Mouse (Mus musculus): ENCODE results near the gene Scrn2. TPM values are rescaled to one million over a fixed set of nuclear protein-coding genes. Genes with fewer than 3 reads are reported as not detected.

Gene Scrn2
- polyA plus RNA-seq (2014; fragmentation: Nextera tagmentation; extraction: Ambion mirVana) = 12.9 and 14.4 TPM in 2 replicates

DNA sequence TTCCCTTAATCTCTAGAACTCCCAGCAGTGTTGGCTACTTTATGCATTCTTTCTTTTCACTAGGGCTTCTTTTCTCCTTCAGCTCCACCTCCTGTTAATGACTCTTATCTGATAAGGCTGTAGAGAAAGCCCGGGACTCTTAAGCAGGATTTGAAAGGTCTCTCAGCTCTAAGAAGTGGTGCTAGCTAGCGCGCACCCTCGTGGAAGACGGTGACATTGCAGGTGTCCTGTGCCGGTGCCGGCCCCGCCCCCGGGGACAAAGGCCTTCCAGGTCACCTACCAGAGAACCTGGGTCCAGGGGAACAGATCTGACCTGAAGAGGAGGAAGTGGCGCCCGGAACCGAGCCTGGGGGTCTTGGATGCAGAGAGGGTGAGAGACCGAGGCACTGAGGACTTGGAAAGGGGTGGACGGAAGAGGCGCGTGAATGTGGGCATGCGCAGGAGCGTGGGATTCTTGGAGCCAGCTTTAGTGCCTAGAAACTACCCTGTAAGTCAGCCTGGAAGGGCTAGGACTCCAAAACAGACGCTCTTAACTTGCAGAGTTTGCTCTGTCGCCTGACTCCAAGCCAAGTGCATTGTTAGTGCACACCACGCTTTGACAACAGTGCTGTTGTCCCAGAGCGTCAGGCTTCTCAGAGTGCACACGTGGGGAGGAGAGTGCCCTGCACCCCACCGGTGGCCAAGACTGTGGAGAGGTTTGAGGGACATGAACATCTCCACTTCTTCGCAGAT is at the start of gene Scrn2:
Scrn2 (plus strand) TSS at position 253 of the 732 bp plus-strand sequence.
- peaks cover 16% of the 10 kb centered on the region; the same call in 1 of the 2 replicates for H3K36me3 ChIP-seq (ENCODE audit: control insufficient read depth, insufficient read depth, low read length)
- H3K4me3 ChIP-seq (ENCODE audit: control insufficient read depth in 1 of 2, insufficient read depth in 1 of 2, low read depth in 1 of 2, low read length in 2 of 2) = peak within 1 kb of the TSS; percentile 58 to 80
- peak within 1 kb of the TSS; percentile 66 for H3K4me2 ChIP-seq (ENCODE audit: low read length)
- H3K4me1 ChIP-seq (ENCODE audit: control insufficient read depth in 2 of 2, insufficient read depth in 2 of 2, low read length in 2 of 2) = peaks cover 11 to 13% of the 10 kb centered on the region in 2 experiments
- peaks cover 9% of the 10 kb centered on the region for H3K27me3 ChIP-seq (ENCODE audit: control insufficient read depth, insufficient read depth, low read length)
- peak within 1 kb of the TSS; percentile 58 to 65 for H3K27ac ChIP-seq (replicated peaks in 1 of 2; ENCODE audit: control insufficient read depth in 1 of 2, insufficient read depth in 1 of 2, low read depth in 2 of 2, low read length in 2 of 2)
- H3K9me3 ChIP-seq (ENCODE audit: control insufficient read depth, low read length) = no peaks in the 10 kb centered on the region
- no peak for ATAC-seq (ENCODE audit: insufficient number of reproducible peaks, insufficient read depth, low FRiP score, low read depth)
- WGBS = 1% methylated on average over 25 of the region's 25 CpGs
- H3K9ac ChIP-seq (ENCODE audit: low read length) = peak within 1 kb of the TSS; percentile 74

GRCm38 (mm10) chr11:96980021-96980420 is 49.7 kb upstream of the Scrn2 start:
- ATAC-seq (ENCODE audit: insufficient number of reproducible peaks, insufficient read depth, low FRiP score, low read depth) = no peak
- H3K4me1 ChIP-seq (ENCODE audit: control insufficient read depth in 2 of 2, insufficient read depth in 2 of 2, low read length in 2 of 2) = peaks cover 10 to 16% of the 10 kb centered on the region in 2 experiments
- H3K4me2 ChIP-seq (ENCODE audit: low read length) = no peak overlapping the region
- 71% methylated on average over 5 of the region's 5 CpGs for WGBS
- peaks cover 20% of the 10 kb centered on the region for H3K27me3 ChIP-seq (ENCODE audit: control insufficient read depth, insufficient read depth, low read length)
- H3K4me3 ChIP-seq (ENCODE audit: control insufficient read depth in 1 of 2, insufficient read depth in 1 of 2, low read depth in 1 of 2, low read length in 2 of 2) = no peak overlapping the region
- no peak overlapping the region for H3K9ac ChIP-seq (ENCODE audit: low read length)
- H3K27ac ChIP-seq (replicated peaks in 1 of 2; ENCODE audit: control insufficient read depth in 1 of 2, insufficient read depth in 1 of 2, low read depth in 2 of 2, low read length in 2 of 2) = no peak overlapping the region
- no peaks in the 10 kb centered on the region for H3K9me3 ChIP-seq (ENCODE audit: control insufficient read depth, low read length)
- no peaks in the 10 kb centered on the region for H3K36me3 ChIP-seq (ENCODE audit: control insufficient read depth, insufficient read depth, low read length)

DNA sequence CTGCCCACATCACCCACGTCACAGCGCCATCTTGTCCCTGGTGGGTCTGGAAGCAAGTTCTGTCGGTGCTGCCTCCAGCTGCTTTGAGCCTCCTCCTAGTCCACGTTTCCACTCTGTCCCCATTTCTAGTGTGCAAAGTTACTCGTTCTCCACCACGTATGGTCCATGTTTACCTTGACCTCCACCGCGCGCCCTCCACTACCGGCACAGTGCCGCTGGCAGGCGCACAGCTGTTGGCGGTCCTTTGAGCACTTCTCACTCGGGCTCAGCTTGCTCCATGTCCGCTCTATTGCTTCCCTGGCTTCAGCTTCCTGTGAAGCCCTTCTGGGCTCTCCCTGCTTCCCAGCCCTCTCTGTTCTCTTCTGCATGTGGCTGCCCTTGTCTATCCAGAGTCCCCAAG is 48.3 kb upstream of the Scrn2 start:
- 55% methylated on average over 15 of the region's 15 CpGs for WGBS
- H3K4me3 ChIP-seq (ENCODE audit: control insufficient read depth in 1 of 2, insufficient read depth in 1 of 2, low read depth in 1 of 2, low read length in 2 of 2) = no peak overlapping the region
- no peak for ATAC-seq (ENCODE audit: insufficient number of reproducible peaks, insufficient read depth, low FRiP score, low read depth)
- H3K27ac ChIP-seq (replicated peaks in 1 of 2; ENCODE audit: control insufficient read depth in 1 of 2, insufficient read depth in 1 of 2, low read depth in 2 of 2, low read length in 2 of 2) = no peak overlapping the region
- H3K9ac ChIP-seq (ENCODE audit: low read length) = no peak overlapping the region
- no peak overlapping the region for H3K4me2 ChIP-seq (ENCODE audit: low read length)
- H3K27me3 ChIP-seq (ENCODE audit: control insufficient read depth, insufficient read depth, low read length) = peaks cover 34% of the 10 kb centered on the region
- H3K9me3 ChIP-seq (ENCODE audit: control insufficient read depth, low read length) = no peaks in the 10 kb centered on the region
- no peaks in the 10 kb centered on the region for H3K36me3 ChIP-seq (ENCODE audit: control insufficient read depth, insufficient read depth, low read length)
- peaks cover 3 to 6% of the 10 kb centered on the region in 2 experiments for H3K4me1 ChIP-seq (ENCODE audit: control insufficient read depth in 2 of 2, insufficient read depth in 2 of 2, low read length in 2 of 2)

GRCm38 (mm10) chr11:96982355-96982754 is 47.4 kb upstream of the Scrn2 start:
- H3K27ac ChIP-seq (replicated peaks in 1 of 2; ENCODE audit: control insufficient read depth in 1 of 2, insufficient read depth in 1 of 2, low read depth in 2 of 2, low read length in 2 of 2) = no peak overlapping the region
- H3K36me3 ChIP-seq (ENCODE audit: control insufficient read depth, insufficient read depth, low read length) = no peaks in the 10 kb centered on the region
- H3K27me3 ChIP-seq (ENCODE audit: control insufficient read depth, insufficient read depth, low read length) = peaks cover 40% of the 10 kb centered on the region
- H3K9ac ChIP-seq (ENCODE audit: low read length) = no peak overlapping the region
- H3K4me2 ChIP-seq (ENCODE audit: low read length) = no peak overlapping the region
- H3K9me3 ChIP-seq (ENCODE audit: control insufficient read depth, low read length) = no peaks in the 10 kb centered on the region
- H3K4me1 ChIP-seq (ENCODE audit: control insufficient read depth in 2 of 2, insufficient read depth in 2 of 2, low read length in 2 of 2) = peaks cover 3 to 5% of the 10 kb centered on the region in 2 experiments; a peak in 3 of 4 replicates
- ATAC-seq (ENCODE audit: insufficient number of reproducible peaks, insufficient read depth, low FRiP score, low read depth) = no peak
- WGBS = 3% methylated on average over 7 of the region's 7 CpGs
- no peak overlapping the region for H3K4me3 ChIP-seq (ENCODE audit: control insufficient read depth in 1 of 2, insufficient read depth in 1 of 2, low read depth in 1 of 2, low read length in 2 of 2)

DNA sequence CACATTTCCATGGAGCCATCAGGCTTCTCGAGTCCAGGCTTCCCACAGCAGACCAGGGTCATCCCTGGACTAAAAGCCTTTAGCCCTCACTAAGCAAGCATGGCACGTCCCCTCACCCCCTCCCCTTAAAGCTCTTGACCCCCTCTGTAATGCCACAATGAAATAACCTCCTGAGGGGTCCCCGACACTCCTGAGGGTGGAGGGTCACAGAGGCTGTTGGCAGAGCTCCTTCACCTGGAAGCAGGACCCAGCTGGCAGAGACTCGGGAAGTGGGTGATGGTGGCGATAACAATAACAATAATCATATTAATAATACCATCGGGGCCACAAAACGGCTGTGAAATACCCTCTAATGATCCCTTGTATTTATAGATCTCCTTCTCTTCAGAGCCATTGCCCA is 46.9 kb upstream of the Scrn2 start, which contains the start of gene Sp2:
Sp2 (minus strand) TSS at position 101 of the 400 bp plus-strand sequence.
- no peak within 1 kb of the TSS for H3K9ac ChIP-seq (ENCODE audit: low read length)
- H3K4me2 ChIP-seq (ENCODE audit: low read length) = no peak within 1 kb of the TSS
- H3K27me3 ChIP-seq (ENCODE audit: control insufficient read depth, insufficient read depth, low read length) = peaks cover 45% of the 10 kb centered on the region
- ATAC-seq (ENCODE audit: insufficient number of reproducible peaks, insufficient read depth, low FRiP score, low read depth) = no peak
- no peaks in the 10 kb centered on the region for H3K9me3 ChIP-seq (ENCODE audit: control insufficient read depth, low read length)
- no peaks in the 10 kb centered on the region for H3K36me3 ChIP-seq (ENCODE audit: control insufficient read depth, insufficient read depth, low read length)
- H3K27ac ChIP-seq (replicated peaks in 1 of 2; ENCODE audit: control insufficient read depth in 1 of 2, insufficient read depth in 1 of 2, low read depth in 2 of 2, low read length in 2 of 2) = no peak within 1 kb of the TSS
- H3K4me1 ChIP-seq (ENCODE audit: control insufficient read depth in 2 of 2, insufficient read depth in 2 of 2, low read length in 2 of 2) = peaks cover 3 to 8% of the 10 kb centered on the region in 2 experiments
- 78% methylated on average over 7 of the region's 7 CpGs for WGBS
- H3K4me3 ChIP-seq (ENCODE audit: control insufficient read depth in 1 of 2, insufficient read depth in 1 of 2, low read depth in 1 of 2, low read length in 2 of 2) = no peak within 1 kb of the TSS

GRCm38 (mm10) chr11:96984903-96985302 is 44.8 kb upstream of the Scrn2 start:
- peaks cover 0 to 10% of the 10 kb centered on the region in 2 experiments; a peak in 3 of 4 replicates for H3K4me1 ChIP-seq (ENCODE audit: control insufficient read depth in 2 of 2, insufficient read depth in 2 of 2, low read length in 2 of 2)
- H3K4me2 ChIP-seq (ENCODE audit: low read length) = no peak overlapping the region
- ATAC-seq (ENCODE audit: insufficient number of reproducible peaks, insufficient read depth, low FRiP score, low read depth) = no peak
- H3K9me3 ChIP-seq (ENCODE audit: control insufficient read depth, low read length) = no peaks in the 10 kb centered on the region
- 18% methylated on average over 4 of the region's 4 CpGs for WGBS
- H3K9ac ChIP-seq (ENCODE audit: low read length) = no peak overlapping the region
- peaks cover 62% of the 10 kb centered on the region for H3K27me3 ChIP-seq (ENCODE audit: control insufficient read depth, insufficient read depth, low read length)
- H3K36me3 ChIP-seq (ENCODE audit: control insufficient read depth, insufficient read depth, low read length) = no peaks in the 10 kb centered on the region
- no peak overlapping the region for H3K27ac ChIP-seq (replicated peaks in 1 of 2; ENCODE audit: control insufficient read depth in 1 of 2, insufficient read depth in 1 of 2, low read depth in 2 of 2, low read length in 2 of 2)
- H3K4me3 ChIP-seq (ENCODE audit: control insufficient read depth in 1 of 2, insufficient read depth in 1 of 2, low read depth in 1 of 2, low read length in 2 of 2) = no peak overlapping the region

- H3K4me3 ChIP-seq (ENCODE audit: control insufficient read depth in 1 of 2, insufficient read depth in 1 of 2, low read depth in 1 of 2, low read length in 2 of 2) = no peak overlapping the region
- peaks cover 0 to 10% of the 10 kb centered on the region in 2 experiments; a peak in 3 of 4 replicates for H3K4me1 ChIP-seq (ENCODE audit: control insufficient read depth in 2 of 2, insufficient read depth in 2 of 2, low read length in 2 of 2)
- no peaks in the 10 kb centered on the region for H3K36me3 ChIP-seq (ENCODE audit: control insufficient read depth, insufficient read depth, low read length)
- WGBS = 41% methylated on average over 3 of the region's 3 CpGs
- H3K4me2 ChIP-seq (ENCODE audit: low read length) = no peak overlapping the region
- no peak overlapping the region for H3K9ac ChIP-seq (ENCODE audit: low read length)
- H3K27me3 ChIP-seq (ENCODE audit: control insufficient read depth, insufficient read depth, low read length) = peaks cover 66% of the 10 kb centered on the region
- H3K9me3 ChIP-seq (ENCODE audit: control insufficient read depth, low read length) = no peaks in the 10 kb centered on the region
- ATAC-seq (ENCODE audit: insufficient number of reproducible peaks, insufficient read depth, low FRiP score, low read depth) = no peak
- no peak overlapping the region for H3K27ac ChIP-seq (replicated peaks in 1 of 2; ENCODE audit: control insufficient read depth in 1 of 2, insufficient read depth in 1 of 2, low read depth in 2 of 2, low read length in 2 of 2)
Measured at GRCm38 (mm10) chr11:96986463-96986862, 43.3 kb upstream of the Scrn2 start.

All from heart, embryonic 14.5 days (tissue).